Mouse (Mus musculus) gastrocnemius, adult 18-20 months (tissue): ENCODE measurements around the gene S100pbp. TPM values are rescaled to one million over a fixed set of nuclear protein-coding genes. Genes with fewer than 3 reads are reported as not detected.

ENCODE experiments used
- DNase-seq: peaks from one replicate; pipeline ENCODE4 v3.0.0; 2021; ENCODE audit warnings: low spot score
- total RNA-seq, 2 experiments: library from RNA; stranded (reverse); gene quantifications; 2 replicates each; pipeline ENCODE4 v1.2.3; 2021

The S100pbp gene
- total RNA-seq, 2 experiments from 2014 or later: 2.9 to 4.1 TPM

DNA sequence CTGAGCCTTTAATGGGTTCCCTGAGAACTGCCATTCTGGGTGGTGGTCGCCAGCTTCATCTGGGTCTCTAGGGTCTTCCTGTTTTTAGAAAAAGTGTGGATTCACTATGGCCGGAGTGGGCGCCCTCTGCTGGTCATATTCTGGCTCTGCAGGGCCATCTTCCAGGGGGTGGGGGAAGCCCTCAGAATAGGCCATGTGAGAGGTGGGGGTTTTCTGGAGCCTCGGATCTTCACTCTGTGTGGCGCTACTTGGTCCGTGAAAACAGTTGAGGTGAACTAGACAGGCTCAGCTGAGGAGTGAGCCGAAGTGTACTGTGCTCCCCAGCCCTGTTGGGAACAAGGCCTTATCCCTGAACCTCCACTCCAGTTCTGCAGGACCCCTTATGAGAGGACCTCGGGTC, 59.4 kb downstream of the S100pbp start:
- DNase-seq: no peak

- no peak for DNase-seq
Observed at GRCm38 (mm10) chr4:129129387-129129786, 60.1 kb downstream of the S100pbp start.

DNA sequence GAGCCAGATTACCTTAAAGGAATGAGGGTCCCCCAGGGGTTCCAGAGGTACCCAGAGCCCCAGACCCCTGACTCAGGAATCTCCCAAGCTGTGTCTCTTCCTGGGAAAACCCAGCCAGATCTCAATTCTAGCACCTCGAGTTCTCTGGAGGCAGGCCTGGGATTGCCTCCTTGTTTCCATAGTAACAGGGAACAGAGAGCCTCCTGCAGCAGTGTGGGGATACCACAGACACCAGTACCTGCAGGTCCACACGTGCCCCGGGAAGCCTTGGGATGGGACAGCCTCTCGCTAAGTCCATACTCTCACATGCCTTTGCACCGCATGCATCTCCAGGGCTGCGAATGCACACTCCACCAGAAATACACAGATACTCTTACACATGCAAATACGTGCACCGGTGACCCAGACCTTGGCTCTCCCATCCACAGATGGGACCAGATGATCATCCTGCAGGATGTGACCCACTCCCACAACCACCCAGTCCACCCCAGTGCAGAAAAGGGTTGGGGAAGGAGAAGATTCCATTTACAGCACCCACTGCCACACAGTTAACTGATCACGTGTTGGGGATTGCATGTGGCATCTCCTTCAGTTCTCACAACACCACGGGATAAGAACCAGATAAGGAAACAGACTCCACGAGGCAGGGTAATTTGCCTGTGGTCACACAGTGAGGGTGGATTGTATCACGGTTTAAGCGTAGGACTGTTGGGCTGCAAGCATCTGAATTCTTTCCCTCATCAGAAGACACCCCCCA, 60.8 kb downstream of the S100pbp start:
- DNase-seq: no peak

- peak; percentile 35 for DNase-seq
Observed at GRCm38 (mm10) chr4:129125736-129126451, 63.6 kb downstream of the S100pbp start.

GRCm38 (mm10) chr4:129124652-129125146, 64.8 kb downstream of the S100pbp start:
- no peak for DNase-seq

- DNase-seq: no peak
Observed at GRCm38 (mm10) chr4:129122719-129123118, 66.8 kb downstream of the S100pbp start.

- no peak for DNase-seq
Observed at GRCm38 (mm10) chr4:129122107-129122506, 67.4 kb downstream of the S100pbp start.

GRCm38 (mm10) chr4:129121569-129122086, 67.9 kb downstream of the S100pbp start, which contains the start of gene Hpca:
Hpca (minus strand) TSS chr4:129122036.
- DNase-seq: no peak

DNA sequence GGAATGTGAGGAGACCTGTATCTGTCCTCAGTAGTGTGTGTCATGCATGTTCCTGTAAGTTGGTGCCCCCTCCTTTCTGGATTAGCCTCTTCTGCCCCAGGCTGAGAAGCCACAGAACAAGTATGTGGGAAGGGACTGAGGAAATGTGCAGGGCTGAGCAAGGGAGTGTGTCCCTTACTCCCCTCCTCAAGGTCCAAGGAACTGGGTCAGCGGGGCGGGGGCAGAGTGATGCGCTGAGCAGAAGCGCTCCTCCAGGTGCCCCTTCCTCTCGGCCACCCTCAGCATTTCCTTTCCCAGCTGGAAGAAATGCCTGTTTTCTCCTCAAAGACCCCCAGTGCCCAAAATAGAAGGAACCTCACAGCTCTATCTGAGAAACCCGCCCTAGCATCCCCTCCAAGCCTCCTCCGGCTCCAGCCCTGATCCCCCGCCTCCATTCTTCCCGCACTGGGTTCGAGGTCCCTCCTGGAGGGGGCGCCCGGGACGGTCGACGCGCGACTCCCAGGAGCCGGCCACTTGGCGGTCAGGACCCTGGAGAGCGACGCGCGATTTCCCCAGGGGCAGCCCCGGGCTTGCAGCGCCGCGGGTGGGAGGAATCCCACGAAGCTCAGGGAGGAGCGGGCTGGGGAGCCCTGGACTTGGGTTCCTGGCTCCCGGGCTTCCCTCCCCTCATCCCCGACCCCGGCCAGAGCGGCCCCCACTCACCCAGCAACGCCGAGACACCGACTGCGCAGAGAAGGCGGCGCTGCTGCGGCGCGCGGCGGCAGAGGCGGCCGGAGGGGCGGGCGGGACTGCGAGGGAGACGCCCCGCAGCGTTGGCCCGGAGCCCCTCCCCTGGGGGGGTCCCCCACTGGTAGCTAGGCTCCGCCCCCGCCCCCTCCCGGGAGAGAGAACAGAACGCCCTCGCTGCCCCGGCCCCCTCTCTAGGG, 68.7 kb downstream of the S100pbp start:
- DNase-seq: peak; percentile 44

- DNase-seq: no peak
Observed at GRCm38 (mm10) chr4:129119708-129120107, 69.8 kb downstream of the S100pbp start.

DNA sequence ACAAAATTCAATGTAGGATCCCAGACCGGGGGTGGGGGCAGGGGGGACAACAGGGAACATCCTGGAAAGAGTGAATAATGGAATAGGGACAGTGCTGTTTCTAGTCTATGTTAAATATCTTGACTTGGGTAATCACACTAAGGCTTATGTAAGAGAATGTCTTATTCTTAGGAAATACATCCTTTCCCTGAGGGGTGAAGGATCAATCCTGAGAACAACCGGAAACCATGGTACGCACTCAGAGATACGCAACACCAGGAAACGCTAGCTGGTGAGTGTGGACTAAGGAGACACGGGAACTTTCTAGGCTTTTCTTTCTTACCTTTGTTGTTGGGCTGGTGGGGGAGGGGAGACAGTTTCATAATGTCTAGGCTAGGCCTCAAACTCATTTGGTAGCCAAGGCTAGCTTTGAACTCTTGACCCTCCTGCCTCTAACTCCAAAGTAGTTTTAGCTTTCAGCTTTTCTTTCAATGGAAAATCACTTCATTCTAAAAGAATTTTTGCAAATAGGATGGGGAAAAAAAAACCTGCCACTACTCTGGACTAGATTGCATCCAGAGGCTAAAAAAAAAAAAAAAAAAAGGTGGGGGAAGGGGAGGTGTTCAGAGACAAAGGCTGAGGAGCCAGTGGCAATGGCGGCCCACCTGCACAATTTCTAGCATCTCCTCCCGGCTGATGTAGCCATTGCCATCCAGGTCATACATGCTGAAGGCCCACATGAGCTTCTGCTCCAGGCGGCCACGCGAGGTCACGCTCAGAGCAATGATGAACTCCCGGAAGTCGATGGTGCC, 71.6 kb downstream of the S100pbp start:
- DNase-seq: no peak

GRCm38 (mm10) chr4:129116703-129117102, 72.8 kb downstream of the S100pbp start:
- no peak for DNase-seq

DNA sequence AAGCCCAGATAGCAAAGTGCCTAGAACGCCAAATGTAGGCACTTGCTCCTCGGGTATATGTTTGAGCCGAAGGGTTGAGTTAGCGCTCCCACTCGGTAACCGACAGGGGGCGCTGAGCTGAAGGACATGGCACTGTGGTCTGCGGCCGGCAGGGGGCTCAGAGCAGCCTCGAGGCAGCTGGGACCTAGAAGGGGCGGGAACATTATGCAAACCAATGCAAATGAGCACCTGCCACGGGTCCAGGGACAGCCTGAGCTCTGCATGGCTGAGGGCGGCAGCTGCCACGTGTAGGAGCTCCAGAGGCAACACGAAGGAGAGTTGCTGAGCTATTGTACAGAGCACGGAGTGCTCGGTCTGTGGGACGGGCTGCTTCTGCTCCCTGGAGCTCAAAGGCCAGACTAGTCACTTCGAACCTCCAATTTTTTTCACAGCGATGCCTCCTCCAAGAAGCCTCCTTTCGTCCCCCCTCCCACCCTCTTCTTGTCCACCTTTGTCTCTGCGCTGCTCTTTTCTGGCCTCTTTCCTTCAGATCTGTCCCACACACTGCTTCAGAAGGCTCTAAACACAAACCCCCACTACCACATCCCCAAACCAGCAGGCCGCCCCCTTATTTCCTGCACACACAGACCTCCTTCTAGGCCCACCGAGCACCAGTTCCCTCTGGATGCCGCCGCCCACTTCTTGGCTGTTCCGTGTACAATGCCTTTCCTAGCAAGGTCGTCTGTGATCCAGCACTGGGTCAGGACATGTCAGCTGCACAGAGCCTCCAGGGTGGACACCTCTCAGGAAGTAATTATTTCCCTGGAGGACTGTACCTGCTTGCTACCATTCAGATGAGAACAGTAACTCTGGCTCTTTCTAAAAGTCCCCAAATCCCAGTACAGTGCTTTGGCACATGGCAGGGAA, 76.2 kb downstream of the S100pbp start:
- no peak for DNase-seq

DNA sequence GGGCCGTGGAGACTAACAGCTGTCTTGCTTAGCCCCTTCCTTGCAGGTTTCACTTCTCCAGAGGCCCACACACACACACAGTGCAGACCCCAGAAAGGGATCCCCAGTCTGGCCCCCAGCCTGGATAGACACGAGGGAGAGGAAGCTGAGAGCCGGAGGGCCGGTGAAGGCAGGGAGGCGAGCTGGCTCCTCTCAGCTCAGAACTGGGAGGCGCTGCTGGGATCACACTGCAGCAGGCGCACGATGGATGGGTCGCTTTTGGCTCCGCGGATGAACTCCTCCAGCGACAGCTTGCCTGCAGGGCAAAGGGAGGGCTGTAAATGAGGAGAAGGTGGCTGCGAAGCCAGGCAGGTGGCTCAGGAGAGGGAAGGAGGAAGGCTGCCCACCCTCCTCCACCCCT, 77.3 kb downstream of the S100pbp start:
- no peak for DNase-seq

GRCm38 (mm10) chr4:129111350-129111749, 78.2 kb downstream of the S100pbp start:
- DNase-seq: no peak

GRCm38 (mm10) chr4:129110804-129111203, 78.7 kb downstream of the S100pbp start:
- no peak for DNase-seq

GRCm38 (mm10) chr4:129108624-129109023, 80.9 kb downstream of the S100pbp start:
- no peak for DNase-seq

GRCm38 (mm10) chr4:129107348-129107899, 82.1 kb downstream of the S100pbp start:
- no peak for DNase-seq

GRCm38 (mm10) chr4:129106073-129106472, 83.5 kb downstream of the S100pbp start:
- no peak for DNase-seq
